Mouse (Mus musculus) testis, adult 2 months (tissue): ENCODE measurements at regions not wholly inside any gene's neighbourhood (a gene's known extent, or its start where the extent isn't known, plus 50 kb on each side); places are given as distances from the start of the nearest gene placed in this dataset.

Source experiments
- H3K27ac ChIP-seq: fragments of 200-500 bp; 2 replicates; pipeline ENCODE4 v1.5.1; 2012; ENCODE audit warnings: low read depth, low read length; ENCODE audit not compliant: control insufficient read depth, insufficient read depth
- H3K27me3 ChIP-seq: fragments of 200-500 bp; 2 replicates; pipeline ENCODE4 v1.6.1; 2012; ENCODE audit warnings: mild to moderate bottlenecking, low read length, moderate library complexity; ENCODE audit not compliant: control insufficient read depth, insufficient read depth
- H3K36me3 ChIP-seq: fragments of 200-500 bp; 2 replicates; pipeline ENCODE4 v1.6.1; 2012; ENCODE audit warnings: mild to moderate bottlenecking, low read length; ENCODE audit not compliant: control insufficient read depth, insufficient read depth
- H3K4me1 ChIP-seq: fragments of 200-500 bp; 2 replicates; pipeline ENCODE4 v1.6.1; 2012; ENCODE audit warnings: low read length; ENCODE audit not compliant: control insufficient read depth, insufficient read depth
- H3K4me3 ChIP-seq: fragments of 200-500 bp; 2 replicates; pipeline ENCODE4 v1.5.1; 2012; ENCODE audit warnings: low read depth, mild to moderate bottlenecking, low read length, moderate library complexity, mixed read lengths; ENCODE audit not compliant: control insufficient read depth
- CTCF ChIP-seq: fragments of 200-500 bp; IDR thresholded peaks from 2 replicates; pipeline ENCODE4 v1.5.1; 2012; ENCODE audit warnings: low read depth, mild to moderate bottlenecking, inconsistent platforms, low read length, moderate library complexity; ENCODE audit not compliant: control insufficient read depth, insufficient read depth, insufficient replicate concordance
- POLR2A ChIP-seq: fragments of 200-500 bp; IDR thresholded peaks from 2 replicates; pipeline ENCODE4 v1.6.1; 2012; ENCODE audit warnings: low read depth, mild to moderate bottlenecking, inconsistent platforms, low read length, moderate library complexity; ENCODE audit not compliant: control insufficient read depth

GRCm38 (mm10) chr13:63649058-63649647, 75.8 kb upstream of the Ptch1 start:
- no peak for TF ChIP-seq CTCF
- no peak for TF ChIP-seq POLR2A
- Histone ChIP-seq H3K4me3 (no peak overlapping the region), H3K36me3 (no peaks in the 10 kb centered on the region), H3K27me3 (no peaks in the 10 kb centered on the region), H3K4me1 (no peaks in the 10 kb centered on the region), H3K27ac (no peak overlapping the region)

- H3K27ac ChIP-seq: no peak overlapping the region
- no peak overlapping the region for H3K4me3 ChIP-seq
- no peaks in the 10 kb centered on the region for H3K27me3 ChIP-seq
- H3K4me1 ChIP-seq: no peaks in the 10 kb centered on the region
- no peaks in the 10 kb centered on the region for H3K36me3 ChIP-seq
- TF ChIP-seq POLR2A (no peak), CTCF (no peak)
These were observed 81.1 kb upstream of the Ptch1 start for GRCm38 (mm10) chr13:63654514-63654913.

GRCm38 (mm10) chr13:63657115-63657514, 83.7 kb upstream of the Ptch1 start:
- TF ChIP-seq POLR2A: no peak
- no peak for TF ChIP-seq CTCF
- no peak overlapping the region for H3K27ac ChIP-seq
- H3K27me3 ChIP-seq: no peaks in the 10 kb centered on the region
- no peaks in the 10 kb centered on the region for H3K4me1 ChIP-seq
- H3K36me3 ChIP-seq: no peaks in the 10 kb centered on the region
- no peak overlapping the region for H3K4me3 ChIP-seq

- no peak for TF ChIP-seq CTCF
- no peak for TF ChIP-seq POLR2A
These were observed 86.0 kb upstream of the Ptch1 start for GRCm38 (mm10) chr13:63659412-63659811.

GRCm38 (mm10) chr13:63660431-63660830, 87.0 kb upstream of the Ptch1 start:
- no peak overlapping the region for H3K27ac ChIP-seq

More at GRCm38 (mm10) chr13:63659412-63659811, 86.0 kb upstream of the Ptch1 start:
- no peaks in the 10 kb centered on the region for H3K36me3 ChIP-seq
- no peaks in the 10 kb centered on the region for H3K4me1 ChIP-seq
- no peak overlapping the region for H3K4me3 ChIP-seq
- no peaks in the 10 kb centered on the region for H3K27me3 ChIP-seq
- no peak overlapping the region for H3K27ac ChIP-seq

GRCm38 (mm10) chr13:63668576-63668975, 95.2 kb upstream of the Ptch1 start:
- Histone ChIP-seq H3K4me3 (no peak overlapping the region), H3K27ac (no peak overlapping the region; the same call in 1 of the 2 replicates), H3K4me1 (no peaks in the 10 kb centered on the region), H3K27me3 (no peaks in the 10 kb centered on the region), H3K36me3 (no peaks in the 10 kb centered on the region)
- no peak for TF ChIP-seq POLR2A
- TF ChIP-seq CTCF: no peak

More at GRCm38 (mm10) chr13:63660431-63660830, 87.0 kb upstream of the Ptch1 start:
- Histone ChIP-seq H3K4me1 (no peaks in the 10 kb centered on the region), H3K4me3 (no peak overlapping the region), H3K27me3 (no peaks in the 10 kb centered on the region), H3K36me3 (no peaks in the 10 kb centered on the region)
- TF ChIP-seq CTCF (no peak), POLR2A (no peak)

GRCm38 (mm10) chr13:63669031-63669430, 95.6 kb upstream of the Ptch1 start:
- no peak for TF ChIP-seq POLR2A
- TF ChIP-seq CTCF: no peak
- Histone ChIP-seq H3K4me3 (no peak overlapping the region), H3K4me1 (no peaks in the 10 kb centered on the region), H3K27me3 (no peaks in the 10 kb centered on the region), H3K36me3 (no peaks in the 10 kb centered on the region), H3K27ac (no peak overlapping the region; the same call in 1 of the 2 replicates)

GRCm38 (mm10) chr13:63672425-63672824, 99.0 kb upstream of the Ptch1 start:
- TF ChIP-seq CTCF (no peak), POLR2A (no peak)
- Histone ChIP-seq H3K36me3 (no peaks in the 10 kb centered on the region), H3K4me3 (no peak overlapping the region), H3K27me3 (no peaks in the 10 kb centered on the region), H3K27ac (no peak overlapping the region), H3K4me1 (no peaks in the 10 kb centered on the region)
